Mouse (Mus musculus) bone marrow macrophage, adult 2 months (primary cell): ENCODE data around the gene Fxr2.

Experiments used
- CTCF ChIP-seq: IDR thresholded peaks from 2 replicates; pipeline ENCODE4 v1.5.1; 2012; ENCODE audit warnings: low read depth, mild to moderate bottlenecking, low read length, moderate library complexity
- POLR2A ChIP-seq: IDR thresholded peaks from 2 replicates; pipeline ENCODE4 v1.6.1; 2012; ENCODE audit warnings: mild to moderate bottlenecking, low read depth, low read length, borderline replicate concordance

- TF ChIP-seq CTCF (no peak), POLR2A (no peak)
These were observed 60.1 kb downstream of the Fxr2 start for GRCm38 (mm10) chr11:69692863-69693262.
